Mouse (Mus musculus) liver, embryonic 14.5 days (tissue): Measurements from ENCODE around the gene Leng9. TPM values are rescaled to one million over a fixed set of nuclear protein-coding genes. Genes with fewer than 3 reads are reported as not detected.

ENCODE experiments used
- ATAC-seq: fragments of 200-750 bp; cut with Nextera tagmentation; 2 replicates; pipeline ENCODE4 v1.8.0; 2017; ENCODE audit warnings: moderate number of reproducible peaks, mild to moderate bottlenecking, moderate library complexity; ENCODE audit not compliant: insufficient read depth
- DNase-seq, 3 experiments: peaks; one replicate each; pipeline ENCODE4 v3.0.0-alpha.2; 2012 to 2013; ENCODE audit warnings: low read depth in 3 of 3, low spot score in 3 of 3
- H3K27ac ChIP-seq: fragments of 300-500 bp; sonication (generic); 2 replicates; pipeline ENCODE4 v1.5.1; 2014; ENCODE audit warnings: moderate library complexity, mild to moderate bottlenecking, control low read depth, inconsistent platforms
- H3K27me3 ChIP-seq: fragments of 300-500 bp; sonication (generic); 2 replicates; pipeline ENCODE4 v1.6.1; 2014; ENCODE audit warnings: mild to moderate bottlenecking, low read length, moderate library complexity; ENCODE audit not compliant: control insufficient read depth, insufficient read depth
- H3K36me3 ChIP-seq: fragments of 300-500 bp; sonication (generic); replicated peaks from 2 replicates; pipeline ENCODE4 v1.6.1; 2014; ENCODE audit warnings: low read depth; ENCODE audit not compliant: control insufficient read depth, insufficient read depth
- H3K4me1 ChIP-seq, 2 experiments: fragments of 200-500 bp in 1 of 2; fragments of 300-500 bp in 1 of 2; sonication (generic) in 1 of 2; replicated peaks; 2 replicates each; pipeline ENCODE4 v1.6.1; 2012 to 2014; ENCODE audit warnings: antibody characterized with exemption in 1 of 2, inconsistent platforms in 1 of 2, low read length in 1 of 2; ENCODE audit not compliant: control insufficient read depth in 2 of 2, insufficient read depth in 2 of 2
- H3K4me2 ChIP-seq: fragments of 300-500 bp; sonication (generic); 2 replicates; pipeline ENCODE4 v1.6.1; 2014; ENCODE audit warnings: low read depth, mild to moderate bottlenecking, control low read depth, moderate library complexity
- H3K4me3 ChIP-seq, 2 experiments: fragments of 200-500 bp in 1 of 2; fragments of 300-500 bp in 1 of 2; sonication (generic) in 1 of 2; 2 replicates each; pipeline ENCODE4 v1.5.1; 2012 to 2014; ENCODE audit warnings: low read depth in 2 of 2, low read length in 2 of 2, mild to moderate bottlenecking in 2 of 2, control low read depth in 1 of 2, inconsistent platforms in 1 of 2, moderate library complexity in 1 of 2; ENCODE audit not compliant: insufficient read depth in 1 of 2
- H3K9ac ChIP-seq: fragments of 300-500 bp; sonication (generic); replicated peaks from 2 replicates; pipeline ENCODE4 v1.6.1; 2014; ENCODE audit warnings: mild to moderate bottlenecking, control low read depth, moderate library complexity
- H3K9me3 ChIP-seq: fragments of 300-500 bp; sonication (generic); 2 replicates; pipeline ENCODE4 v1.6.1; 2016; ENCODE audit warnings: low read length, mixed read lengths; ENCODE audit not compliant: control insufficient read depth
- CTCF ChIP-seq: IDR thresholded peaks from 2 replicates; pipeline ENCODE4 v1.5.1; 2016; ENCODE audit warnings: antibody characterized with exemption, low read depth, control low read depth
- EP300 ChIP-seq: IDR thresholded peaks from 2 replicates; pipeline ENCODE4 v1.6.1; 2016; ENCODE audit warnings: antibody characterized with exemption, low read depth
- WGBS: fragments of 180-500 bp; shearing (Covaris S2); extraction: QIAGEN DNeasy Blood & Tissue Kit; methylation state at CpG from one replicate; pipeline ENCODE4 v1.1.7; 2014; ENCODE audit not compliant: insufficient replicate concordance; 5-methylcytosine and 5-hydroxymethylcytosine counted together
- polyA plus RNA-seq, 2 experiments: library from polyadenylated mRNA; depleted of rRNA in 1 of 2; stranded (reverse) in 1 of 2; unstranded in 1 of 2; fragments of >200 nt; fragmentation: Nextera tagmentation in 1 of 2; extraction: Ambion mirVana in 1 of 2; gene quantifications; 2 replicates each; pipeline versions ENCODE4 v1.2.1 to v1.2.3; 2012 to 2014

Gene Leng9
- polyA plus RNA-seq, 2 experiments = 0.56 to 0.71 TPM

DNA sequence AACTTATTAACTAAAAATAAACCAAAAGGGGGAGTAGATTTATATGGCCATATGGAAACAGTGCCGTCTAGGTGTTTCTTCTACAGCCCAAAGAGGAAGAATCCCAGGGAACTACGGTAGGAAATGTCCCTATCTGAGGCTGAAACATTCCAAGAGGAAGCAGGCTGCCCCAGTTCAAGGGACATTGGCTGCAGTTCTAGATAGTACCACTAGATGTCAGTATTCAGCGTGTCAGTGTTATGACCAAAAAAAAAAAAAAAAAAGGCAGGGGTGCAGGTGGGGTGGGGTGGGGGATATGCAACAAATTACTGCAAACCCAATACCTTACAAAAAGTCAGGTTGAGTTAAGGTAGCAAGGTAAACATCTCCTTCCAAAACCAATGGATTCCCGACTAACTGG is 46.8 kb downstream of the Leng9 start:
- no peaks in the 10 kb centered on the region for H3K36me3 ChIP-seq
- no peak overlapping the region for H3K9ac ChIP-seq
- H3K27me3 ChIP-seq = no peaks in the 10 kb centered on the region
- no peak overlapping the region for H3K4me2 ChIP-seq
- H3K4me1 ChIP-seq = no peaks in the 10 kb centered on the region
- H3K4me3 ChIP-seq = no peak overlapping the region
- no peak for ATAC-seq
- 6% methylated on average over 4 of the region's 4 CpGs for WGBS
- TF ChIP-seq CTCF (peak; percentile 76), EP300 (no peak)
- no peak overlapping the region for H3K27ac ChIP-seq
- DNase-seq = peak in 1 of 3 experiments; percentile 28
- H3K9me3 ChIP-seq = no peaks in the 10 kb centered on the region

DNA sequence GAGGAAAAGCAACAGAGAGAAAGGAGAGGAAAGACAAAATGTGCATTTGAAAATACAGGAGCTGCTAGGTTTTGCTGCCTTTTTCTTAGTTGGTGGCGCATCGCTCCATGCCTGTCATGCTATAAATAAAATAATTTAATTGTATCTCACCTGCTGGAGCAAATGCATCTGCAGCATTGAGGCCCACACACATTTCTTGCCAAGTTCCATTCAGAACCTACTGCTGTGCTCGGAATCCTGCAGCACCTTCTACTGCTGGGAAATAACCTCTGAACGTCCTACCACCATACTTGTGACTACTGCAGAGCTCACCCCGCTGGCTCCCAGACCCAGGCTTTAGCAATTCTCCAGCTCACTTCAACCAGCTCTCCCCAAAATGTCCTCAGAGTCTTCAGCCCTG is 49.0 kb downstream of the Leng9 start:
- Histone ChIP-seq H3K4me2 (no peak overlapping the region), H3K9ac (no peak overlapping the region), H3K9me3 (no peaks in the 10 kb centered on the region), H3K36me3 (no peaks in the 10 kb centered on the region), H3K4me1 (no peaks in the 10 kb centered on the region), H3K4me3 (no peak overlapping the region), H3K27ac (no peak overlapping the region), H3K27me3 (no peaks in the 10 kb centered on the region)
- WGBS = 56% methylated on average over 5 of the region's 5 CpGs
- no peak for DNase-seq
- no peak for TF ChIP-seq EP300
- no peak for TF ChIP-seq CTCF
- ATAC-seq = no peak

DNA sequence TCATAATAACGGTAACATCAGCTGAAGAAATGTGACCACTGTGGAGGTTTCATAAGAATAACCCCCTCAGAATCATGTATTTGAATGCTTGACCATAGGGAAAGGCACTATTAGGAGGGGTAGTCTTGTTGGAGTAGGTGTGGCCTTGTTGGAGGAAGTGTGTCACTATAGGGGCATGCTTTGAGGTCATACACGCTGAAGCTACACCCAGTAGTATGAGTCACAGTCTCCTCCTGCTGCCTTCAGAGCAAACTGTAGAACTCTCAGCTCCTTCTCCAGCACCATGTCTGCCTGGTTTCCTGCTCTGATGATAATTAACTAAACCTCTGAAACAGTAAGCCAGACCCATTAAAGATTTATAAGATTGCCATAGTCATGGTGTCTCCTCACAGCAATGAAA is 51.3 kb downstream of the Leng9 start:
- Histone ChIP-seq H3K4me3 (no peak overlapping the region), H3K9ac (no peak overlapping the region), H3K27me3 (no peaks in the 10 kb centered on the region), H3K9me3 (no peaks in the 10 kb centered on the region), H3K4me2 (no peak overlapping the region), H3K4me1 (no peaks in the 10 kb centered on the region), H3K36me3 (no peaks in the 10 kb centered on the region), H3K27ac (no peak overlapping the region)
- TF ChIP-seq CTCF = no peak
- TF ChIP-seq EP300 = no peak
- no peak for ATAC-seq
- DNase-seq = no peak
- 36% methylated on average over 2 of the region's 2 CpGs for WGBS

- no peak for DNase-seq
- H3K4me1 ChIP-seq = no peaks in the 10 kb centered on the region
- ATAC-seq = no peak
- H3K4me2 ChIP-seq = no peak overlapping the region
- TF ChIP-seq CTCF = no peak
- TF ChIP-seq EP300 = no peak
- H3K27me3 ChIP-seq = no peaks in the 10 kb centered on the region
- H3K4me3 ChIP-seq = no peak overlapping the region
- no peaks in the 10 kb centered on the region for H3K9me3 ChIP-seq
- no peak overlapping the region for H3K9ac ChIP-seq
- H3K36me3 ChIP-seq = no peaks in the 10 kb centered on the region
- 53% methylated on average over 2 of the region's 2 CpGs for WGBS
- H3K27ac ChIP-seq = no peak overlapping the region
These were observed 51.9 kb downstream of the Leng9 start for GRCm38 (mm10) chr7:4098301-4098700.

Other genes with a start within 250 kb of the Leng9 start
- gene Lilra6, start 234.9 kb downstream of the Leng9 start, polyA plus RNA-seq (2012; rRNA removed) = 0.26 and 0.32 TPM in 2 replicates
- gene Lilra6, start 234.9 kb downstream of the Leng9 start, polyA plus RNA-seq (2014; fragmentation: Nextera tagmentation; extraction: Ambion mirVana) = 0.14 and 0.15 TPM in 2 replicates
- 0.63 and 1.3 TPM in 2 replicates for gene Lair1, start 87.2 kb downstream of the Leng9 start, polyA plus RNA-seq (2012; rRNA removed)
- gene Lair1, start 87.2 kb downstream of the Leng9 start, polyA plus RNA-seq (2014; fragmentation: Nextera tagmentation; extraction: Ambion mirVana) = 0.88 and 2.2 TPM in 2 replicates
- 0.11 and 0.36 TPM in 2 replicates for gene Ttyh1, start 31.0 kb downstream of the Leng9 start, polyA plus RNA-seq (2012; rRNA removed)
- 0.23 and 0.24 TPM in 2 replicates for gene Ttyh1, start 31.0 kb downstream of the Leng9 start, polyA plus RNA-seq (2014; fragmentation: Nextera tagmentation; extraction: Ambion mirVana)
- 52.6 and 61.1 TPM in 2 replicates for gene Leng8, start 13.3 kb downstream of the Leng9 start, polyA plus RNA-seq (2012; rRNA removed)
- 12.5 and 13.7 TPM in 2 replicates for gene Leng8, start 13.3 kb downstream of the Leng9 start, polyA plus RNA-seq (2014; fragmentation: Nextera tagmentation; extraction: Ambion mirVana)
- gene Cdc42ep5, start 14.5 kb upstream of the Leng9 start, polyA plus RNA-seq (2012; rRNA removed) = 6.1 and 8.4 TPM in 2 replicates
- gene Cdc42ep5, start 14.5 kb upstream of the Leng9 start, polyA plus RNA-seq (2014; fragmentation: Nextera tagmentation; extraction: Ambion mirVana) = 6.7 TPM in 2 replicates
- 0.16 and 0.24 TPM in 2 replicates for gene Lilra5, start 87.4 kb upstream of the Leng9 start, polyA plus RNA-seq (2012; rRNA removed)
- gene Lilra5, start 87.4 kb upstream of the Leng9 start, polyA plus RNA-seq (2014; fragmentation: Nextera tagmentation; extraction: Ambion mirVana) = 0.43 and 0.44 TPM in 2 replicates
- 0.03 TPM in 1 of 2 replicates, not detected in the other for gene Ncr1, start 187.3 kb upstream of the Leng9 start, polyA plus RNA-seq (2012; rRNA removed)
- not detected in 2 replicates for gene Ncr1, start 187.3 kb upstream of the Leng9 start, polyA plus RNA-seq (2014; fragmentation: Nextera tagmentation; extraction: Ambion mirVana)
- gene Gp6, start 247.4 kb upstream of the Leng9 start, polyA plus RNA-seq (2012; rRNA removed) = 1.1 TPM in 2 replicates
- gene Gp6, start 247.4 kb upstream of the Leng9 start, polyA plus RNA-seq (2014; fragmentation: Nextera tagmentation; extraction: Ambion mirVana) = 3.6 and 4.6 TPM in 2 replicates